Comparison of ENCODE assay signal across 10 mouse cellular contexts in genomic region chr2:24357642-24358041, GRCm38 (mm10). TPM values are rescaled to one million over a fixed set of nuclear protein-coding genes. Genes with fewer than 3 reads are reported as not detected.
DNase-seq lines count a peak whose midpoint lies in the region; ATAC-seq lines count a peak whose summit lies in the region.
"Had no signal": no experiment of that assay in that cellular context is flagged by ENCODE, and none has a peak within 500 bp of the region (broad histone marks: within the 10 kb centered on the region; RNA-seq: fewer than 3 reads in every experiment).

No protein-coding gene starts in this region.

- DNase-seq in hindbrain, embryonic 14.5 days (ENCODE audit: low spot score) = peak; percentile 79
- no peak for DNase-seq in hindbrain, embryonic 10.5 days (ENCODE audit: low spot score)
- peak; percentile 39 for DNase-seq in 3T3-L1 (ENCODE audit: low read depth, low spot score)
- peak; percentile 68 to 78 for DNase-seq in B cell, adult 2 months
- peak; percentile 66 for DNase-seq in embryonic facial prominence, embryonic 11.5 days (ENCODE audit: low spot score)
- peak; percentile 76 for DNase-seq in naive thymus-derived CD4-positive, alpha-beta T cell, adult 2 months (ENCODE audit: low read depth)
- no peak for DNase-seq in urinary bladder, postnatal 25 days (ENCODE audit: low spot score)

- H3K4me1 ChIP-seq in hindbrain, embryonic 14.5 days (replicated peaks; ENCODE audit: control insufficient read depth, insufficient read depth, low read length) = no peaks in the 10 kb centered on the region
- no peaks in the 10 kb centered on the region for H3K4me1 ChIP-seq in hindbrain, embryonic 10.5 days (replicated peaks)
- H3K4me1 ChIP-seq in embryonic facial prominence, embryonic 11.5 days (ENCODE audit: control insufficient read depth, insufficient read depth, low read length) = no peaks in the 10 kb centered on the region
- H3K4me1 ChIP-seq: hindbrain, embryonic 15.5 days; midbrain, embryonic 12.5 days had no signal

- no peak overlapping the region for H3K27ac ChIP-seq in hindbrain, embryonic 14.5 days
- no peak overlapping the region for H3K27ac ChIP-seq in hindbrain, embryonic 10.5 days
- no peak overlapping the region for H3K27ac ChIP-seq in embryonic facial prominence, embryonic 11.5 days (replicated peaks; ENCODE audit: low read depth, low read length)
- H3K27ac ChIP-seq: hindbrain, embryonic 15.5 days; midbrain, embryonic 12.5 days had no signal

- no peak overlapping the region for H3K4me3 ChIP-seq in hindbrain, embryonic 14.5 days (replicated peaks; ENCODE audit: low read length)
- H3K4me3 ChIP-seq in hindbrain, embryonic 10.5 days = no peak overlapping the region
- H3K4me3 ChIP-seq in embryonic facial prominence, embryonic 11.5 days (ENCODE audit: low read depth, low read length) = no peak overlapping the region
- H3K4me3 ChIP-seq: hindbrain, embryonic 15.5 days; midbrain, embryonic 12.5 days had no signal

- no peaks in the 10 kb centered on the region for H3K27me3 ChIP-seq in hindbrain, embryonic 14.5 days (ENCODE audit: control insufficient read depth, insufficient read depth, low read length)
- H3K27me3 ChIP-seq in hindbrain, embryonic 10.5 days (ENCODE audit: insufficient read depth, poor library complexity, severe bottlenecking) = no peaks in the 10 kb centered on the region
- H3K27me3 ChIP-seq in embryonic facial prominence, embryonic 11.5 days (ENCODE audit: control insufficient read depth, insufficient read depth, low read length) = no peaks in the 10 kb centered on the region
- H3K27me3 ChIP-seq: hindbrain, embryonic 15.5 days; midbrain, embryonic 12.5 days had no signal

- no peak overlapping the region for H3K4me2 ChIP-seq in hindbrain, embryonic 14.5 days (replicated peaks)
- H3K4me2 ChIP-seq in embryonic facial prominence, embryonic 11.5 days (ENCODE audit: low read depth, low read length) = no peak overlapping the region
- H3K4me2 ChIP-seq: hindbrain, embryonic 15.5 days; midbrain, embryonic 12.5 days had no signal

- no peak for ATAC-seq in hindbrain, embryonic 14.5 days (ENCODE audit: low FRiP score)
- ATAC-seq in embryonic facial prominence, embryonic 11.5 days (replicated peaks; ENCODE audit: insufficient number of reproducible peaks, low FRiP score, low TSS enrichment, low read depth) = no peak

- WGBS in hindbrain, embryonic 14.5 days = 16% methylated on average over 1 of the region's 1 CpGs
- WGBS in hindbrain, embryonic 10.5 days = 20% methylated on average over 1 of the region's 1 CpGs
- 18% methylated on average over 1 of the region's 1 CpGs for WGBS in embryonic facial prominence, embryonic 11.5 days

- H3K9me3 ChIP-seq in hindbrain, embryonic 14.5 days (ENCODE audit: control insufficient read depth, low read length) = no peaks in the 10 kb centered on the region
- H3K9me3 ChIP-seq in hindbrain, embryonic 10.5 days = no peaks in the 10 kb centered on the region
- H3K9me3 ChIP-seq in embryonic facial prominence, embryonic 11.5 days (replicated peaks; ENCODE audit: control insufficient read depth, low read length) = no peaks in the 10 kb centered on the region
- H3K9me3 ChIP-seq: hindbrain, embryonic 15.5 days; midbrain, embryonic 12.5 days had no signal

- H3K9ac ChIP-seq in hindbrain, embryonic 14.5 days = no peak overlapping the region
- no peak overlapping the region for H3K9ac ChIP-seq in embryonic facial prominence, embryonic 11.5 days (replicated peaks; ENCODE audit: low read length)
- H3K9ac ChIP-seq: hindbrain, embryonic 15.5 days; midbrain, embryonic 12.5 days had no signal

- no peaks in the 10 kb centered on the region for H3K36me3 ChIP-seq in hindbrain, embryonic 14.5 days (replicated peaks; ENCODE audit: control insufficient read depth, insufficient read depth)
- no peaks in the 10 kb centered on the region for H3K36me3 ChIP-seq in hindbrain, embryonic 10.5 days
- H3K36me3 ChIP-seq in embryonic facial prominence, embryonic 11.5 days (replicated peaks; ENCODE audit: control insufficient read depth, insufficient read depth, low read depth, low read length) = no peaks in the 10 kb centered on the region
- H3K36me3 ChIP-seq: hindbrain, embryonic 15.5 days; midbrain, embryonic 12.5 days had no signal

RNA-seq across cellular contexts. Expression of gene Psd4, which starts 9.7 kb away (rescaled TPM):
- 0.44 and 1.4 TPM in 2 replicates for polyA plus RNA-seq in hindbrain, embryonic 14.5 days (2014; fragmentation: Nextera tagmentation; extraction: Ambion mirVana)
- polyA plus RNA-seq in hindbrain, embryonic 10.5 days (2016; fragmentation: Nextera tagmentation; extraction: Ambion mirVana) = 0.86 and 0.90 TPM in 2 replicates
- polyA plus RNA-seq in embryonic facial prominence, embryonic 11.5 days (2014; fragmentation: Nextera tagmentation; extraction: Ambion mirVana) = 1.3 and 1.6 TPM in 2 replicates

RNA-seq across cellular contexts. Expression of gene Il1rn, which starts 21.0 kb away (rescaled TPM):
- not detected in 2 replicates for polyA plus RNA-seq in hindbrain, embryonic 14.5 days (2014; fragmentation: Nextera tagmentation; extraction: Ambion mirVana)
- 0.08 TPM in 1 of 2 replicates, not detected in the other for polyA plus RNA-seq in hindbrain, embryonic 10.5 days (2016; fragmentation: Nextera tagmentation; extraction: Ambion mirVana)
- polyA plus RNA-seq in embryonic facial prominence, embryonic 11.5 days (2014; fragmentation: Nextera tagmentation; extraction: Ambion mirVana) = not detected in 2 replicates
- polyA plus RNA-seq: hindbrain, embryonic 15.5 days; midbrain, embryonic 12.5 days; testis, adult 2 months had no signal

Comparison
In these comparisons a context has a peak if more than half of its experiments do, and no peak if none do; other contexts are left out.
1. DNase-seq: peak in hindbrain, embryonic 14.5 days (single experiment), 3T3-L1 (single experiment), B cell, adult 2 months (2 of 2), embryonic facial prominence, embryonic 11.5 days (single experiment) and naive thymus-derived CD4-positive, alpha-beta T cell, adult 2 months (single experiment); none in hindbrain, embryonic 10.5 days (single experiment) and urinary bladder, postnatal 25 days (single experiment).